Mouse (Mus musculus) frontal cortex, adult 2 months (tissue): Measurements from ENCODE around the gene Ptpn3. TPM values are rescaled to one million over a fixed set of nuclear protein-coding genes. Genes with fewer than 3 reads are reported as not detected.

Experiments used
- DNase-seq, 2 experiments: peaks; one replicate each; pipeline ENCODE4 v3.0.0; 2022; ENCODE audit warnings: low spot score in 1 of 2; ENCODE audit errors: extremely low spot score in 1 of 2
- polyA plus RNA-seq: library from polyadenylated mRNA; depleted of rRNA; stranded (reverse); fragments of >200 nt; gene quantifications from 2 replicates; pipeline ENCODE4 v1.2.3, GENCODE M21; 2012; rRNA removed

Ptpn3 gene
- 16.4 and 18.9 TPM in 2 replicates for polyA plus RNA-seq

DNA sequence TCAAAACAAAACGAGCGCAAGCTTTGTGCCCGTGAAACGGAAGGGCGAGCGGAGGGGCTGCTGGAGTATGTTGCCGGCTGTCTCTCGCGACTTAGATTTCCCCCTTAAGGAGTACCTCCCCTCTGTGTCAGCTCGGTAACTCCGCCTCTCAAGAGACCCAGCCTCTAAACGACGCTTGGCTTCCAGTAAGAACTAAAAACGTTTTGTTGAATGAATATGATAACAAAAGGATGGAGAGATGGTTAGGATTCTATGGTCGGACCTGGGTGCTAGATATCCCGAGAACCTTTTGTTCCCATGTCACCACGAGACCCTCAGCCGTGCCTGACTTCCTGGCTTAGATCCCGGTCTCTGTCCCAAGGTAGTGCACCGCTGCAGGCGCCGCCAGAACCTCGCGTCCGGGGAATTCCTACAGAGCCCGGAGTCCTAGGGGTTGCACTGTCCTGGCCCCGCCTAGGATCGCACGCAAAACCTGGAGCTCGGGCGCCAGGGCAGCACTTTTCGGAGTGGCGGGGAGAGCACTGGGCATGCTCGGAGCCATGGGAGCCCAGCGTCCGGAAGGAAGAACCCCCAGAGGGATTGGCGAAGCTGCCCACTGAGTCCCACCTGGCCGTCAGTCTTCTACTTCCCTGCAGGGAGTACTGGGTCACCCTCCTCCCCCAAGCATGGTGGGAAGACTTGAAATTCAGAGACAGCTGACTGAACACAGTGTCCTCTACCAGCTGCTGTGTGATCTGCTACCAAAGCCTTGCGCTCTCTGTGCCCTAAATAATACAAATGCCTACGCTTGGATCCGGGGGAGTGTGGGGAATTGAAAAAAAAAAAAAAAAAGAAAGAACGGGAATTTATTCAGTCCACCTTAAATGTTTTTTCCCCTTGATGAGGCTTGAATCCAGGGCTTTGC is at the start of gene Ptpn3:
Ptpn3 (minus strand) TSS at position 428 of the 904 bp plus-strand sequence.
- DNase-seq: peak; percentile 68 to 80

DNA sequence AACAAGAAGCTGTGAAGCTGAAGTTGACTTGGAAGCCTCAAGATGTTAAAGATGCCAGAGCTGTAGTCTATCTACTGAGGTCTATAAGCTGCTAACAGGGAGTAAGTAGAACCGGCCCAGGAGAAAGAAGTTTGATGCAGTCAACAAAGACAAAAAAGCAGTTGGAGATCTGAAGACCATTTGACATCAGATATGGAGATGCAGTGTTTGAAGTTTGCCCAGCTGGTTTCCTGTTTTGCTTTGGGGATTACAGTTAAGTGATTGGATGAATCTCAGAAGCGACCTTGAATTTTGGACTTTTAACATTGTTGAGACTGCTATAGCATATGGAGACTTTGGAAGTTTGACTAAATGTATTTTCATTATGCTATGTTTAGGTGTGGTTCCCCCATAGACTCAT is 48.9 kb upstream of the Ptpn3 start:
- no peak for DNase-seq

DNA sequence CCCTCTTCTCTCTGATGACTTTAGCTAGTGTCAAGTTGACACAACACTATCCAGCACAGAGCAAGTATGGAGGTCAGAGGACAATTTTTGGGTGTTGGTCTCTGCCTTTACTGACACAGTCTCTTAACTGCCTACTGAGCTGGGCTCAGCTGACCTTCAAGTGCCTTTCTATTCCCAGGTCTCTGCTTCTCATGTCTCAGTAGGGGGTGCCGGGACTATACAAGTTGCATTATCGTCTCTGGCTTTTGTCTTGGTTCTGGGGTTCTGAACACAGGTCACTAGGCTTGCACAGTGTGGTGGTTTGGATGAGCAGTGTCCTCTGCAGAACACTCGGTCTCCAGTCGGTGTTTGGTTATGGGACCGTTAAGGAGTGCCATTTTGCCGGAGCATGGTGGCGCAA is 42.4 kb upstream of the Ptpn3 start:
- DNase-seq: no peak

DNA sequence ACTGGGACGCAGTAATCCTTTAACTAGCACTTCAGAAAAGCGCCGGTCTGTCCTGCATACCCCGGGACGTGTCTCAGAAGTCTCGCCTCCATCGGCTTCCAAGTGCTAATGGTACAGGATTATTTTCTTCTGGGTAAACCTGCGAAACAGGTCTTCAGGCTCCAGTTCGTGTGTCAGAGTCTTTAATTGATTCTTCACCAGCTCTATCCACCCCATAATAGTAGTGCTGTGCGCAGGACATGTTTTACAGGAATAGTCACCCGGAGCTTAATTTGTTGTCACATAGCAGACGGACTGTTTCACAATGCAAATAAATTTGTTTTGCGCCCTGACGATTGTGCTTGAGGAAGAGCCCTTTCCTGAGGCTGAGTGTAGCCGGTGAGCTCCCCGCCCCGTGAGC is 37.3 kb upstream of the Ptpn3 start:
- DNase-seq: no peak

DNA sequence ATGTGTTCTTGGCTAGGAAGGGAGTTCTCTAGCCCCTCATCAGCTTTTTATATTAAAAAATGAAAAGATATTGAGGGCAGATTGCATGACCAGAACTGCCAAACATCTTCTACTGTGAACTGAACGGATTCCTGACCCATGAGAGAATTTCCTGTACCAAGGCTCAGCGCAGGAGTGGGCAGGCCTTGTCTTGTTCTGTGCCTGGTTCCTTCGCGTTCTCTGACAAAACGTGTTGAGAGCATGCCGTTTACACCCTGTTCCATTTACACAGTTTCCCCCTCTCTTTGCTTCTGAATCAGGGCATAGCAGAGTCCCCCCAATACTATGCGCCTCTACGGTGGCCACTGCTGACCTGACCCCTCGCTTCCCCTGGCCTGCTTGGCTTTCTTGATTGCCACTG is 36.4 kb upstream of the Ptpn3 start:
- no peak for DNase-seq

DNA sequence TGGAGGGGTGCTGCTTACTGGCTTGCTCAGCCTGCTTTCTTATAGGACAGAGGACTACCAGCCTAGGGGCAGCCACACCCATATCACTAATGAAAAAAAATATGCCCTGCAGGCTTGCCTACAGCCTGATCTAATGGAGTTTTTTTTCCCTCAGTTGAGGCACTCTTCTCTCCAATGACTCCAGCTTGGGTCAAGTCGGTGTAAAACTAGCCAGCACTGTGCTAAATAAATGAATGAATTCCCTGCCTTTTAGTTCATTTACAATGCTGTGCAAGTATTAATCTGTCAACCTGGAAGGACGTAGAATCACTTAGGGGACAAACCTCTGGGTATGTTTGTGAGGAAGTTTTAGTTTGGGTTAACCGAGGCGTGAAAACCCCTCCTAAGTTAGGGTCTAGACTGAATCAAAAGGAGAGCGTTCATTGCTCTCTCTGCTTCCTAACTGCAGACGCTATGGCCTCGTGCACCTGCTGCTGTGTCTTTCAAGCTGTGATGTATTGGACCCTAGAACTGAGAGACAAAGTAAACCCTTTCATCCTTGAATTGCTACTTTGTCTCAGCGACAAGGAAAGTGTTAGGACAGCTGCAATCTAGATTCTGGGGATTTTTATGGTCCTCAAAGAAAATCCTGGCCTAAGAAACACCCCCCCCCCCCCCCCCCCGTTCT is 33.5 kb upstream of the Ptpn3 start:
- DNase-seq: no peak

DNA sequence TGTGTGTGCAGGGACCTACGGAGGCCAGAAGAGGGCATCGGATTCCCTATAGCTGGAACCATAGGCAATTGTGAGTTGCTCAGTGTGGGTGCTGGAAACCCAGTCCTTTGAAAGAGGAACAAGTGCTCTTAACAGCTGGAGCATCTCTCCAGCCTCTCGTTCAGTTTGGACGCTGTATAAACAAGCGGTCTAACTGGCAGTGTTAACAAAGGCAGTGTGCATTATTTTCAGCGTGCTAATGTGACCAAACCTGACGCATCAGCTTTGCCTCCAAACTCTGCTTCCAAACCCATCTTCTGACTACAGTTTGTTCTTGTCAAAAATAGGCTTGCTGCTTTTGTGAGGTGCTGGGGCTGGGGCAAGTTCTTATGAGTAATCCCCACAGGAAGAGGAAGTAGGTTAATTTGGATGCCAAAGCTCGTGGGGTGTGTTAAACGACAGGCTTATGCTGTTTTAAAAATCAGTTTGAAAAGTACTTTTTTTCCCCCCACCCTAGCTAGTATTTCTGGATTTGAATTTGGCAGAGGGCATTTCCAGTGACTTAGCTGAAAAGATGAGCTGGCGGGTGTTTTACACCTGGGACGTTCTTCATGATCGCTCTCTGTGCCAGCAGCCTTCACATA is 32.4 kb upstream of the Ptpn3 start:
- DNase-seq: peak in 1 of 2 experiments; percentile 42

DNA sequence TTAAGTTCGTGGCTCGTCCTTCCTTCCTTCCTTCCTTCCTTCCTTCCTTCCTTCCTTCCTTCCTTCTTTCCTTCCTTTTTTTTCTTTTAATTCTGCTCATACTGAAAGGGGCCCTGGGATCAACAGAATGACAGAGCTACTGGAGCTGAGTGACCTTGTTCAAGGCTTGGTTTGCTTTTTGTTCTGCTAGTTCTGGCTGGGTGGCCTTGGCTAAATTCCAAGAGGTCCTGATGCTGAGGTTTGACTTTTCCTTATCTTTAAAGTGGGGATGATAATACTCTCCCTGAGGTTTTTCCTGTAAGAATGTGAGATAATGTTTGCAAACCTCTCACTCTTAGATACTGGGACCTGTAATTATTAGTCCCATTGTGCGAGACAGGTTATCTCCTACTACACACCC is 30.9 kb upstream of the Ptpn3 start:
- no peak for DNase-seq

DNA sequence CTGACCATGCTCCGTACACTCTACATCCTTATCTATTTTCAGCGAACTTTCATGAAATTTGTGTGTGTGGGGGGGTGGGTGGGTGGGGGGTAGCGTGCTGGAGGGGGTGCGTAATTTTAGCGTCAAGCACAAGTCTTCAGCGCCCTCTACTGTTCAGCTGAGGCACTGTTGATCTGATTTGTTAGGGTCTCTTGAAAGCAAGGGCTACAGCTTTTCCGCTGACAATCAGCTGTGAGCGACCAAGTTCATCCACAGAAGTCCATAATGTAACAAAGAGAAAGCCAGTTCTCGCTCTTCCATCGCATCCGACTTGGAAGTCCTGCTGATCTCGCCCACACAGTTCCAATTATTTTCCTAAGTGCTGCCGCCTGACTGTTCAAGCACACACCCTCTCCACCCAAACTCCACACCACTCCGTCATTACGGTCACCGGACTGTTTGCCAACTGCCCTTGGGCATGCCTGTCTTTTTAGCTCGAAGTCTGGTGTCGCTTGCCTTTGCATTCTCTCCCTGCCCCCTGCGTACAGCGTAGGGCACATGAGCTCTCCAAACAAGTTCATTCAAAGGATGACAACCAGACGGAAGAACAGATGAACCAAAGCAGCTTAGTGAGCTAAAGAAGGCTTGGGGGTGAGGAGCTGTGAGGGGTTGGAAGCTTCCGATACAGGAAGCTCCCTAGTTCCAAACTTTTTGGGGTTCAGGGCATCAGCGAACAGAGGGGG is 19.1 kb upstream of the Ptpn3 start:
- peak in 1 of 2 experiments; percentile 72 for DNase-seq

DNA sequence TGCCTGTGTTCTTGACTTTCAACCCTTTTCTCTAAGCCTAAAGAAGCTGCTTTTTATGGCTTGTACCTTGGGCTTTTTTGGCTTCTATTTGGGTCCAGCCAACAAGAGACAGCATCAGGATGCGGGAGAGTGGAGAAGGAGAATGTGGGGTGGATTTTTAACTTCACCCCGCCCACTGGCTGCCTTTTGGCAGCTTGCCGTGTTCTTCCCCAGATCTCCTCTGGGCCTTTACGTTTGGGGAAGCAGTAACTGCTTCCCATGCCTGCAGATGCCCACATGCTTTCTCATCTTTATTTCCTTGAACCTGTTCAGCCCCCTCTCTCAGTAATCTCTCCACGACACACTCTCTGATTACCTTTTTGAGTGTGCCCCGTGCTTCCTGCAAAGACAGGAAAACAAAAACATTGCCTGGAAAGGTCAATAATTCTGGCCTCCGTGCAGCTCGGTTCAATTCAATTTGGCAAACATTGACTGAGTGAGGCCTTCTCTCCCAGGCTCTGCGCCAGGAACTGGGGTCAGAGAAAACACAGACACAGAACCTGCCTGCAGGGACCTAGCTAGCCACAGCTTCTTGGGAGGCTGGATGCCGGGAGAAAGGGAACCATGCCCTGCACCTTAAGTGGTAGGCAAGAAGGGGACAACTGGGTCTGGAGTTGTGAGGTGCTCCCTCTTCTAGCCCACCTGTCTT is 17.0 kb upstream of the Ptpn3 start:
- peak; percentile 75 to 87 for DNase-seq

DNA sequence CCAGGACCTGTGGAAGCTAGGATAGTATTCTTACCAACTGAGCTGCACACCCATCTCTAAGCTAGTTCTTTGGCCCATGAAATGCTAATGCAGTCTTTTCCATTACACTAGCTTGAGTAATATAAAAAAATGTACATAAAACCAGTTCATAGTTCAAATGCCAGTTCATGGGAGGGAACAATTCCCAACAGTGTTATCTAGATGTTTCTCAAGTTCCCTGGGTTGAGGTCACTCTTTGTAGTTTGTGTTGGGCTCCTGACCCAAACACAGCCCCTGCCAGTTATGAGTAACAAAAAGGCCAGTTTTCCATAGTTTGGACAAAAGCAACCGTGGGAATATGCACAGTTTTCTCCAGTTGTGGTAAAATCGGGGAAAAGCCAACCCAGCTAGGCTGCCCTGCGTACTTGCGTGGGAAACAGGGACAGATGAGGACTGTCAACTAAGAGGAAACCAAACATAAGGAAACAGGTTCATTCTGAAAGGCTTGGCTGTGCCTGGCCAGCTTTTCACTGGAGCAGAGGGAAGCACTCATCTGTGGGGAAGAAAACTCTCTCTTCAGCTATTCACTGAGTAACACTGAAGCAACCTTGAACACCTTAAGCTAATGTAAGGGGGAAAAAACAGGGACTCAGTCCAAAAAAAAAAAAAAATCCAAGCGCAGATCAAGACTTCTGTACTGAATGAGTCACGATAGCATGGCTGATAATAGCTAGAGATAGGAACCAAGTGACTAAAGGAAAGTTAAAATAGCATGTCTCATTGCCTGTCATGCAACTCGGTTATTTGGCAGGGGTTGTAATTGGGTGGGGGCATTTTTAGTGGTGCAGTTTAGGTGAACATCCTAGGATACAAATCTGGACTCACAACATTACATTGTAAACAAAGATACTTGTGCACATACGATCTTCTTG is 10.9 kb upstream of the Ptpn3 start:
- peak in 1 of 2 experiments; percentile 52 for DNase-seq

DNA sequence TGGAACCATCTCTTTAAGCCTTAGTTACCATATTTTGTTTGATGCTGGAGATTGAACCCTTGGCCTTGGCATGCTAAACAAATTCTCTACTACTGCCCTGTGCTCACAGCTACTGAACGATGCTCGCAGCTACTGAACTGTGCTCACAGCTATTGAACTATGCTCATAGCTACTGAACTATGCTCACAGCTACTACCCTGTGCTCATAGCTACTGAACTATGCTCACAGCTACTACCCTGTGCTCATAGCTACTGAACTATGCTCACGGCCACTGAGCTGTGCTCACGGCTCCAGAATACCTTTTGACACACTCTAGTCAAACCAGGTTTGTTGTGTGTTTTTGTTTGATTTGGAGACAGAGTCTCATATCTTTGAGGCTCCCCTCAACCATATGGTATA is 10.1 kb upstream of the Ptpn3 start:
- no peak for DNase-seq

DNA sequence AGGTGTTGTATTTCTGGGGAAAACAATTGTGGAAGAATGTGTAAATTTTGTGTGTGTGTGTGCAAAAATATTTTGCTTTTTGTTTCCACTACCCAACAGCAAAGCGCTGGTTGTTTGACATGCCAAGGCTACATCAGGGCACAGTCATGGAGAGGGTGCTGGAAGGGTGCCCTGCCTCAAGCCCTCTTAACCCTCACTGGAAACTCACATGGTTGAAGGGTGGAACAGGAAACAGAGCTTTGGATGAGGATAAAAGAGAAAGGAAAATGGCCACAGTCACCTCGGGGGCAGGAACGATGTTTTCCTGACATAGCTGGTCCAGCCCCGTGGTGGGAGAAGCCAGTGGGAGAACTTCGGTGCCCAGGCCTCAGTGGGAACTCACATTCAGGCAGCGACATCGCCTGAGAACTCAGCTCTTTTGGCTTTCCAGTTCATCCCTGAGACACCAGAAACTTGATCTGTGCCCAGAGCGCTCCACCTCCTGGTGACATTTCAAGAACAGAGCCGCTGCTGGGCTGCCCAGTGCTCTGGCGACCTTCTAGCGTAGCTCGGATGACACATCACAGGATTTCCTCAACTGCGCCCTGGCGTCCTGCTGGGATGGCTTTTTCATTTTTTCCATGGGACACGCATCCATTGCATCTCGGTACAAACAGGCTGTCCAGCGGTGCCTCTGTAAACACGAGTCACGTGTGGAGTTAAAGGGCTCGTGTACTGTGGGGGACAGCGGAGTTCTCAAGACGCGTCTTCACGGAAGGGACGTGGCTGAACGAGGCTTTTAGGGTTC is 6.8 kb upstream of the Ptpn3 start:
- DNase-seq: no peak

DNA sequence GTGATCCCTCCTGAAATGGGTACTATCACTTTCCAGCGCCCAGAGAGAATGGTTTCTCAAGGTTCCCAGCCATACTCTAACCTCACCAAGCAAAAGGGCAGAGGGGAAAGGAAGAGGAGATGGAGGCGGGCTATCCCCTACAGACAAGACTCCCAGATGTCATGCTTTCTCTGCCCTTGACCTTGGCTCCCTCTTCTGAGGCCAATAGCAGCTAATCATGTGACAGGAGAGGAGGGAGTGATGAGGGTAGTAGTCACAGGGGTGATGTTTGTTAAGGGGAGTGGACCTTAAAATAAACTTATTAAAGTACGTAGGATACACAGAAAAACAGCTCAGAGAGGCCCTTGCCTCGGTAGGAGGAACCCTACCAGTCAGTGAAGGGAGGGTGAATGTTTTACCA is 6.1 kb upstream of the Ptpn3 start:
- DNase-seq: no peak

DNA sequence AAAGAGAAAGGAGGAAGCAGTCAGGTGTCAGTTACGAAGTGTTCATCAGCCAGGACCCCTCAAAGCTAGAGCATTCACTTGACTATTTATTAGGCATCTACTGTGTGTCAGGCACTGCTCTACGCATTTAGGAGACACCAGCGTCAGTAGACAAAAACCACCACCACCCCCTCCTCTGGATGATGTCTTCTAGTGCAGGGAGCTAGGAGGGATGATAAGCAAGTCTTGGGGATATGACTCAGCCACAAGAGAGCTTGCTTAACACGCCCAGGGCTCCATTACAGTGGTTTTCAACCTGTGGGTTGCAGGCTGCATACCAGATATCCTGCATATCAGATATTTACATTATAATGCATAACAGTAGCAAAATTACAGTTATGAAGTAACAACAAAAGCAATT is 4.6 kb upstream of the Ptpn3 start:
- DNase-seq: peak in 1 of 2 experiments; percentile 33

DNA sequence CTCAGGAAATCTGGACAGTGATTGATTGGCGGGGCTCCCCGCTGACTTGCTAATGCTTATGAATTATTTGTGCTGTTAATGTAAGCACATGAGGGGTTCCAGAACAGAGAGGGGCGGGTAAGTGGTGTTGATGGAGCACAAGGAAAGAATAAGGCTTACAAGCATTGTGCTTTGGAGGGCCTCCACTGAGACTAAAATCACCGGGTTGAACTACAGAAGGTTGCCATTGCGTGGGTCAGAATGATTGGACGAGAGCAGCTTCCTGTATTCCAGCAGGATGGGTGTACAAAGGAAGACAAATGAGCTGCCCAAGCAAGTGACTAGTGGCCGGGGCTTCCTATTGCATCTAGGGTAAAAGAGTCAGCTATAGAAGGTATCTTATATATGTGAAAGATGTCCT is 4.0 kb upstream of the Ptpn3 start:
- no peak for DNase-seq

DNA sequence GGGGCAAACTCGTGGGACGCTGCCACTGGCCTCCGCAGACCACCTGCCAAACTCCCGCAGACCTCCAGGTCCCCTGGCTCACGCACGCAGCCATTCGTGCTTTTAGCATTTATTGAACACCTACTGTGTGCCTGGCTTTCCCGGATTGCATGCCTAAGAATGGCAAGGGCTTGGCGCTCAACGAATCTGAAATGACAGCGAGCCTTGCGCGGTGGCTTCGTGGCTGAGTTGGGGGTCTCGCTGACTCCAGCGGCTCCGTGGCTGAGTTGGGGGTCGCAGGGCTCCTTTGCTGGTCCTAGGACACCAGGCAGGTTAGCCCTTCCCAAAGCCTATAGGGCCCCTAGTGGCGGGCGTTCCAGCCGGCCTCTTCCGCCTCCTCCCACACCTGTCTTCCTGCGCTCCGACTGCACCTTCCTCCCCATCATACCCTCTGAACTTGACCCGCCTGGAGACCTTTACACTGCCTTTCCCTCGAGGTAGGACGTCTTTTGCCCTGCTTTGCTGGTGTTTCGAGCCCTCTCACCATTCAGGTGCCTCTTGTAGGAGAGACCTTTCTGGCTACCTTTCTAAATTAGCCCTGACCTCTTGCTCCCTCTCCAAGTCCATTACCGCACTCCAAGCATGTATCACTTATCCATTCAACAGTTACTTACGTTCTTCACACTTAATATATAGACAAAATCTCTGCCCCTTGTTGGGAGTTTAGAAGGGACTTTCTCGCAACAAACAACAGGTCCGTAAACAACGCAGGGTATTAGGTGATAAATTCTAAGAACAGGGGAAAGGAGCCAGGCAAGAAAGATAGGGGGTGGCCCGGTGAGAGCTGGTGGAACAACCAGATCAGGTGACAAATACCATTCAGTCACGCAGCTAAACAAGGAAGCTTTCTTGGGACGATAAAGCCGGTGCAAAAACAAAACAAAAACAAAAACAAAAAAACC is 898 bp downstream of the Ptpn3 start:
- DNase-seq: peak in 1 of 2 experiments; percentile 42
